Mouse (Mus musculus) MEL (cell line): Measurements from ENCODE around the gene Micu1.

Source experiments
- CHD2 ChIP-seq: IDR thresholded peaks from 2 replicates; pipeline ENCODE4 v1.6.1; 2011; ENCODE audit warnings: low read length, improper control_type of control experiment
- CTCF ChIP-seq, 3 experiments: IDR thresholded peaks in 2 of 3; conservative IDR thresholded peaks in 1 of 3; 2 replicates each; pipeline ENCODE4 v1.5.1; 2011 to 2012; ENCODE audit warnings: low read length in 3 of 3, low read depth in 2 of 3, mild to moderate bottlenecking in 2 of 3, improper control_type of control experiment in 1 of 3, inconsistent platforms in 1 of 3, mixed read lengths in 1 of 3, moderate library complexity in 1 of 3; ENCODE audit not compliant: control insufficient read depth in 1 of 3, insufficient read depth in 1 of 3, poor library complexity in 1 of 3, severe bottlenecking in 1 of 3
- ELF1 ChIP-seq: IDR thresholded peaks from 2 replicates; pipeline ENCODE4 v1.6.1; 2014; ENCODE audit warnings: low read depth, mild to moderate bottlenecking, inconsistent platforms, low read length, improper control_type of control experiment, moderate library complexity
- GATA1 ChIP-seq: IDR thresholded peaks from 2 replicates; pipeline ENCODE4 v1.6.1; 2011; ENCODE audit warnings: low read depth, low read length, improper control_type of control experiment
- KAT2A ChIP-seq: conservative IDR thresholded peaks from 2 replicates; pipeline ENCODE4 v1.6.1; 2012; ENCODE audit warnings: low read depth, low read length, improper control_type of control experiment, inconsistent platforms
- POLR2A ChIP-seq, 2 experiments: IDR thresholded peaks; 2 replicates each; pipeline ENCODE4 v1.6.1; 2011 to 2012; ENCODE audit warnings: low read length in 2 of 2, mild to moderate bottlenecking in 2 of 2, control low read depth in 1 of 2, improper control_type of control experiment in 1 of 2, low read depth in 1 of 2, moderate library complexity in 1 of 2; ENCODE audit not compliant: control insufficient read depth in 1 of 2, insufficient read depth in 1 of 2, poor library complexity in 1 of 2
- TAL1 ChIP-seq: IDR thresholded peaks from 2 replicates; pipeline ENCODE4 v1.6.1; 2012; ENCODE audit warnings: mild to moderate bottlenecking, inconsistent platforms, low read length, moderate library complexity, mixed read lengths
- TBP ChIP-seq: IDR thresholded peaks from 2 replicates; pipeline ENCODE4 v1.8.0; 2011; ENCODE audit warnings: low read depth, low read length, improper control_type of control experiment
- USF1 ChIP-seq: IDR thresholded peaks from 2 replicates; pipeline ENCODE4 v1.6.1; 2014; ENCODE audit warnings: low read depth, mild to moderate bottlenecking, inconsistent platforms, low read length, improper control_type of control experiment, moderate library complexity

GRCm38 (mm10) chr10:59721555-59721954 lies 19.3 kb downstream of the Micu1 start:
- TF ChIP-seq GATA1 (no peak), USF1 (no peak), TAL1 (no peak), TBP (no peak), CTCF (IDR thresholded peaks at IDR 0.05 in 2 of 3, conservative IDR thresholded peaks at IDR 0.05 in 1 of 3; ENCODE audit: control insufficient read depth in 1 of 3, insufficient read depth in 1 of 3, low read depth in 2 of 3, low read length in 3 of 3, poor library complexity in 1 of 3, severe bottlenecking in 1 of 3) (no peak), CHD2 (no peak), POLR2A (IDR thresholded peaks at IDR 0.05; ENCODE audit: control insufficient read depth in 1 of 2, insufficient read depth in 1 of 2, low read depth in 1 of 2, low read length in 2 of 2, poor library complexity in 1 of 2) (no peak), ELF1 (no peak), KAT2A (no peak)
